Mouse (Mus musculus): ENCODE measurements around the gene Scyl1.

- TF ChIP-seq POLR2A (IDR thresholded peaks at IDR 0.05; ENCODE audit: extremely low read depth, insufficient read depth, low read length) (no peak), CTCF (IDR thresholded peaks at IDR 0.05; ENCODE audit: extremely low read depth, insufficient read depth, low read length) (no peak)
Measured at GRCm38 (mm10) chr19:5809712-5810089, 38.5 kb upstream of the Scyl1 start.

Measured in cortical plate, adult 2 months (tissue).